Mouse (Mus musculus): ENCODE measurements around the gene Crnkl1.

Gene Crnkl1

DNA sequence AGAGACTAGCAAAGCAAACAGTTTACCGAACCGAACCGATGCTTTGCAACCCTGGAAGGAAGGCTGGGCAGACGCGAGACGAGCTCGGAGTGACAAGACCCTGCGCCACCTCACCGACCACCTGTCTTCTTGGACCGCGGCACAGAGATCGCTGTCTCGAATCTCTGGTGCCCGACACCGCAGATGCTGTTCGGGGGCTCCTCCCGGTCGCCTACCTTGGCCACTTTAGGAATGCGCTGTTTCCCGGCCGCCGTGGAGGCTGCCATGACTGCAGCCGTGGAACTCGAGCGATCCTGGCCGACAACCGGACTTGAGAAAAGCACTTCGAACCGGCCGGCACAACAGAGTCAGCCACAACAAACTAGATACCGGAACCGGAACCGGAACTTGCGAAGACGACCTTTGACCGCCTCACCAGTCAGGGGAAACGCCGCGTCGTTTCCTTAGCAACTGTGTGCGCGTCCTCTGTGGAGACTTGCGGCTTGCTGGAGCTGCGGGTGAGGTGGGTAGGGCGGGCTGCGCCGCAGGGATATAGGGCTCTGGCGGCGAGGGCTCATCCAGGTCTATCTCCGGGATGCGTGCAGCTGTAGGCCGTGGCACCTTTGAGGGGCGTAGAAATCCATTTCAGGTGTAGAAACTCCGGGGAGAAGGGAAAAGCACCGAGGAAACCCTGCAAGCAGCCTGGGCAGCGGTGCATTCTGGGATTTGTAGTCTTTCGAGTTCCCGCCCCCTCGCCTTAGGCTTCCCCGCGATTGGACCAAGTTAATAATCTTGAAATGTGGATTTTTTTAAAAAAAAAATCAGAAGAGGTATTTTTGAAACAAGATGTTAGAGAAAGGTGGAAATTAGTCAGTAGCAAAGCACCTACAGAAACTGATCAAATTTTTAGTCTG, at the start of gene Crnkl1, which contains the start of gene Cfap61:
Gene Crnkl1 (minus strand): TSS at position 676 of the 893 bp plus-strand sequence.
Gene Cfap61 (plus strand): TSS at position 446 of the 893 bp plus-strand sequence.
- DNase-seq: peak; percentile 93 to 97

DNA sequence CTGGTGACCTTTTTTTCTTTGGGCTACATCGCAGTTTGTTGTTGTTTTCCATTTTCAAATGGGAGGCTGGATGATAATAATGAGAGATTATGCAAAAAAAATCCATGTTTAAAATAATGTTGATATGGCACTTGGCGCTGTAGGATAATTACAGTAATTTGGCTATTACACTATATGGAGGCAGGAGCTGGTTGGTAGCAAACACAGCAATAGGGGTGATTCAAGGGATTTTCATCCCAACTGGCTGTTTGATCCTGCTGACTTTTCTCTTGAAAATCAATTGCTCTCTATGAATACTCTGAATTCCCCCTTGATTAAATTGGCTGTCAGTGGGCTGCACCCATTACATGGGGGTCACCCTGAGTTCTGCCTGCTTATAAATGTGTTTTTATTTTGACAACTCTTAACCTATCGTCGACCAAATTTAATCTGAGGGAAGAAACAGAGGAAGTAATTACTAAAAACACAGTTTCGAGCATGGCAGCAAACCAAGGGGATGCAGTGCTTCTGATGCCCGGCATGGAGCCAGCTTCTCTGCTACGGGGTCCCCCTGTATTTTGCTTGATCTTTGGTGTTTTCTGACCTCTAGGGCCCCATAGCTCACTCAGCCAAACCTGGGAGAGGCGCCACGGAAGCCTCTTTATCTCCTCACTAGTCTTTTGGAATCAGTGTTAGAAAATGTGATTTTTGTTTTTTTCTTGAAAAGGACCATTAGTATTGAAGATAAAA, 47.7 kb upstream of the Crnkl1 start:
- DNase-seq: no peak

DNA sequence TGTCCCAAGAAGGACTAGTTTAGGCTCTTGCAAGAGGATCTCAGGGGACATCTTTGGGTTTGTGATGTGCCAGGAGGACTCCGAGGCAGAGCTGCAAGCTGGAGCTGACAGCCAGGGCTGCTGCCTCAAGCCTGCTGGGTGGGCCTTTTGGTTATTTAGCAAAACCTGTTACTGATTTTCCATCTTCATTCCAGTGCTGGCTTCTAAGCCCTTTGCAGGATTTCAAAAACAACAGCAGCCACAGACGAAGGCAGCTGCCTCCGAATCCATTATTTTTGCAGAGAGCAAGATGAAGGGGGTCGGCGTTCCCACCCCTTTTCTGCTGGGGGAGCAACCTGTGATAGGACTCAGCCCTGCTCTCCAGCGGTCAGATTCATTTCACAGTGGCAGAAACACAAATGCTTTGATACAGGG, 46.9 kb upstream of the Crnkl1 start:
- DNase-seq: no peak

DNA sequence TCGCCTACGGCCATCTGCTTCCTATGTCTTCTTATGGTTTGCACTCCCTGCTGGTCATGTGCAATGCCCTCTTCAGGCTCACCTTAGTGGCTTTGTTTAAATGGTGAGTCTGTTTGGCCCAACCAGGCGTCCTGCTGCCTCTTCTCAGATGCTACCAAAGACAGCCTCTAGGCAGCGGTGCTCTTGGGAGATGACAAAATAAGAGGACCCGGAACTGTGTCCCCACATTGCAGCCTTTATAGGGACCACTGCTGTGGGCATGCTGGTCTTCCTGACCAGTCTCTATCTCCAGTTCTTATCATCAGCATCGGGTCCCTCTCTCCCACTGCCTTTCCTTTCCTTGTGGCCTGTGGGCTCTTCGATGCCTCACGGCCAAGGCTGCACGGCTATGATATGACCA, 46.1 kb upstream of the Crnkl1 start:
- DNase-seq: no peak

DNA sequence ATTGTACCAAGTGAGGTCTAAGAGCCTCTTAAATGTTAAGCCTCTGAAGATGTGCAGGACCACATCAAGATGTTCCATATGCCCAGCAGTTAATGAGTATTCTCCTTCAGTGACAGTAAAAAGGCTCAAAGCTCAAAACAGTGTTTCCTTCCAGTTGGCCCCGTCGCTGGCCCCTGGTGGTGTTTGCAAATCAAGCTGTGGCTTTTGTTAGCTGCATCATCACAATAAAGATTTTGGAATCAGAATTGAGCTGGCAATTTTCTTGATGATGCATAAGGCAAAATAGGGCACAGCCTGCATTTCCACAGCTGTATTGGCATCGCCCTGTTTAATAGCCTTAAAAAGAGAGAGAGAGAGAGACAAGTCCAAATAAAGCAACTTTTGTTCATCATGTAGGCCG, 44.8 kb upstream of the Crnkl1 start:
- DNase-seq: no peak

DNA sequence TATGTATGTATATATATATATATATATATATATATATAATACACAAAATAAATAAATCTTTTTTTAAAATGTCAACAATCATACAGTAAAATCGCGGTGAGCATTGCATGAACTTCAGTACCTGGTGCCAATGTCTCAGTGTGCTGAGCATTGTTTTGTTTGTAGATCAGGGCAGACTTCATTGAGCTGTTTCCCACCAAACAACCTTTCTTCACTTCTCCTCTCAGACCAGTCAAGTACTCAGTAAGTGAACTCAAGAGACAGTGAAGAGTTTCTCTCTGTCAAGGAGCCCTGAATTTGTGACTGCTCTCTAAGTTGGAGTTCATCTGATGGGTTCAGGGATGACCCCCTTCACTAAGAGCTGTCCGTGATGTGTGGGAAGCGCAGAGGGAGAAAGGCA, 37.8 kb upstream of the Crnkl1 start:
- no peak for DNase-seq

DNA sequence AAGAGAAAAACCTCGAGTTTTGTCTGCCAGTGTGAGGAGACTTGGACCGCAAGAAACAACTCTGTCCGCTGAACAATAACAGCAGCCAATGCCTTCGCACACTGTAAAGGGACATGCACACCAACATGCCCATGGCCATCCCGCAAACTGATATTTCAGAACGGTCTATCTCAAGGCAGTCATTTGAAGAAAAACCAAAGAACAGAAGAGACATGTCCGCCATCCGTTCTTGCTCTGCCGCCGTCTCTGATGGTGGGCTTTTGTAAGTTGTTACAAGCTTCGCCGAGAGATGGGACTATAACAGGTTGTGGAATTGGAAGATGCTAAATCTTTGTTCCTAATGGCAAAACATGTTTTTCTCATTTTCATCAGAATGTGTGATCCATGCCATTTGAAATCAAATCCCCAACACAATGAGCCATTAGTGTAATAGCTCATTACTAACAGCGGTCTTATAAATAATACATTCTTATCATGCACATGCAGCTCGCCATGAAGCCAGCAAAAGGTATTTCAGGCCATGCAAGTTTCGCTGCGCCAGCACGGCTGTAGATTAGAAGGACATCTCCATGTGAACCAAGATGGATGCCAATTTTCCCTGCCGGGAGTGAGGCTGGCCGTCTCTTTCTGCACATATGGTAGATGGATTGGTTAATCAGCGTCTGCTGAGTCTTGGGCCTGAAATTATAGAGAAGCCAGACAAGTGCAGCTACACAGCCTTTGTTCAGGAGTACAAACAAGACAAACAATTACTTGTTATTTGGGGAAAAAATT, 36.6 kb upstream of the Crnkl1 start:
- peak; percentile 73 to 81 for DNase-seq

DNA sequence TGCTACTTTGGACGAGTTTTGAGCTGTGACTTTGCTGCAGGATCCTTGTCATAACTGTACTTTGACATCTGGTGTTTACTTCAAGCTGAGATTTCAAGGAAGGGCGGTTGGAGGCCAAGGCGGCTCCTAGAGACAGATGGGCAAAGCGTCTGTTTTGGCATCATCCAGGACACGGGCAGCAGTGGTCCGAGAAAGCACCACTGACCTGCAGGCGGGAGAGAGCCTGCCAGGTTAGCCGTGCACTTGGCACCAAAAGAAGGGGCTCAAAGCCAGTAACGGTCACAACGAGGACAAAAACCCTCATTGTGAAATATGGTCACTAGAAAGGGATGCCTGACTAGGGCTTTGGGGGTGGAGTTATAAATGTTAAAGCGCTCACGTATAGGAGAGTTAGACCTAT, 35.9 kb upstream of the Crnkl1 start:
- peak; percentile 82 to 86 for DNase-seq

DNA sequence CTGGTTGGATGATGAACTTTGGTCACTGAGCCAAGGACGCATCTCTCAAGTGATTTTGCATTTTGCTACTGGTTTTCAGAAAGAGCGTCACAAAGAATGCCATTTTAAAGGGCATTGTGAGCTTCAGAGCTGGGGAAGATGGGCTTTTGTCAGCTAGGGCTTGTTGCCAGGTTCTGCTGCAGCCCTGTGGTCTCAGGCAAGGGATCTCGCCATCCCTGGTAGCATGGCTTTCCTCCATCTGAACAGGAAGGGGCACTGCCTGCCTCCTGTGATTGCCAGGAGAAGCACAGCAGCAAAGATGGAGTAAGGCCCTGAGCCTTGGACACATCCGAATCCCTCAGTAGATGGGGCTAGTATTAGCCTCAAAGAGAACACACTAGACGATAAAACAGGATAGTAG, 27.0 kb upstream of the Crnkl1 start:
- DNase-seq: no peak

DNA sequence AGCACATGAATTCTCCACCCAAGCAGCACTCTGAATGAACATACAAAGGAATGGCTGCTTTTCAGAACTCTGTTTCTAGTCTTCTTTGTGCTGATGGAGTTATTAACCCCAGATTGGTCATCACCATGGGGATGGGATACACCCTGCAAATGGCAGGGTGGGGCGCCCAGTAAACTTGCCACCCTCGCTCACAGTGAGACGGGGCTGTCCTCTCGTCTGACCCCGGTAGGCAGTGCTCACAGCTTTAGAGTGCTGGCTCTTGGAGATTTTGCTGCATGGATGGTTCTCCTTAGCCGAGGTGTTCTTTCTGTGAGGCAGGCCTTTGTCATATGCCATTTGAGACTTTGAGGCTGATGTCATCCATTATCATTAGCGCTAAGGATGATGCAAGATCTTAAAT, 23.7 kb upstream of the Crnkl1 start:
- DNase-seq: no peak

DNA sequence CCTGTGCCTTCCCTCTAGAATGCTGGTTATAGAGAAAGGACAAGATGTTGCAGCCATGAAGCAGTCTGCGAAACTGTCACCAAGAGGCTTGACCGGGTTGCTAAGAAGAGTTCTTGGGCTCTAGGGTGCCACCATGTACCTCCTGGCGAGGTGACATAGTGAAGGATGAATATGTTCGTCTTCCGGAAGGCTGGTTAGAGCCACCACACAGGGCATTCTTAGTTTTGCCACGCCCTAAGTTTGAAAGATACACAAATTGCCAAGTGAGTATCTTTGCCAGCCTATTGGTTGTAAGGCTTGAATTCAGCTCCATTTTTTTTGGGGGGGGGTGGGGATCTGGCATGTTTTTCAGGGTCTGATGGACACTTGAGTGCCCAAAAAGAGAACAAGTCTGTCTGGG, 23.3 kb upstream of the Crnkl1 start:
- DNase-seq: no peak

DNA sequence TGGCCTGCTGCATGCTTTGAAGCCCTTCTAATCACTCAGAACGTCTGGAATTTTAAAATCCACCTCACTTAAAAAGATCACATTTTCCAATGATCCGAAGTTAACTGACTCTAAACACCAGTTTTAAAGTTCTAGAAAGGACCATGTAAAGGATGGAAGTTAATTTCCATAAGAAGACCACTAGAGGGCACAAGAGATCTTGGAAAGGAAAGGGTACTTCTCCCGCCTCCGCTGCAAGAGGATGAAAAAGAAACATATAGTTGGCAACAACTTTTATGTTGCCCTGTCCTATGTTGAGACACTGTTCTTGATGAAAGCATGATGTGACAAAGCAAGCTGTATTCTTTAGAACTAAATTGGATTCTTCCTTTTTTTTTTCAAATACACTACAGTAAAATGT, 22.6 kb upstream of the Crnkl1 start:
- DNase-seq: peak in 1 of 2 experiments; percentile 15

DNA sequence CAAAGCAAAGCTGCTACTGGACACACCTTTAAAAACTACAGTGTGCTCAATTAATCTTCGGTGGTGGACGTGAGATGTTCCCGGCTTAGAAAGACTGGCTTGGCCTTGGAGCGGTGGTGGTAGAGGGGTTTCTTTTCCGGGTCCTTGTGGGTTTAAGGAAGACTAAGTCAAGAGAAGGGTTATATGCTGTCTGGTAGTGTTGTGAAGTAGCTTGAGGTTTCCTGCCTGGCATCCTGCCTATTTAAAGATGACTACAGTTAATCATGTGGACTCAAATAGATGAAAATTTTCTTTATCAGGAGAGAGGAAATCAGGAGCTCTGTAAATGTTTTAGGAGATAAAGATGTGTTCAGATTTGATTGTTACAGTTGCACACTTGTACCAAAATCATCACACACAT, 21.5 kb upstream of the Crnkl1 start:
- no peak for DNase-seq

DNA sequence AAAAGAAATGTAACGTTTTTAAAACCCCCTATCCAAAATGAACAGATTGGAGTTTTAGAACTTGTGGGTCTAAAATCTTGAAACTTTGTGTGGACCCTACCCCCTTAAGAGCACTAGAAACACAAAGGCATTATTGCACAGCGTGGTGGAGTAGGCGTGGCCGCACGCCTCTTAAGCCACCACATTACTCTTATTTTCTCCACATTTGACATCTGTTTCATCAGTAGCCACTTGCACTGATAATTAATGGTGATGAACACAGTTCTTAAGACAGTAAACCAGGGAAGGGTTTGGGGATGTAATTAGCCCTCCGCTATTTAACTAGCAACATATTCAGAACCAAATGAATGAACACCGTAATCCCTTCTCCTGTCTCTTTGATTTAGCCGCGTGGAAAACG, 21.0 kb upstream of the Crnkl1 start:
- no peak for DNase-seq

DNA sequence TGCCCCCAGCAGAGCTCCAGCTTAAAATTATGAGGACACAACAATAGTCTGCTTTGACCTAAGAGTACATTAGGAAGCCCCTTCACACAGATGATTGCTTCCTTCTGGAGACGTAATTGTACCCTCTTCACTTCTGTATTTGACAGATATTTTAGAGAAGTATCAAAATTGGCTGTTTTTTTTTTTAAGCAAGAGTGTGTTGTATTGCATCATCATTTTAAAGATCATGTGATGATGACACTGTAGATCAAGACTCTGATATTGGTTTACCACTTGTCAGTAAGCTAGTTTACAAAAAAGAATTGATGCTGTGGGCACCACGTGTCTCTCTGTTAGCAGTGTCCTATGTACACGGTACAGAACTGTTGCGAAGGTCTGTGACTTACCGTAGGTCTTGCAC, 17.9 kb upstream of the Crnkl1 start:
- DNase-seq: no peak

DNA sequence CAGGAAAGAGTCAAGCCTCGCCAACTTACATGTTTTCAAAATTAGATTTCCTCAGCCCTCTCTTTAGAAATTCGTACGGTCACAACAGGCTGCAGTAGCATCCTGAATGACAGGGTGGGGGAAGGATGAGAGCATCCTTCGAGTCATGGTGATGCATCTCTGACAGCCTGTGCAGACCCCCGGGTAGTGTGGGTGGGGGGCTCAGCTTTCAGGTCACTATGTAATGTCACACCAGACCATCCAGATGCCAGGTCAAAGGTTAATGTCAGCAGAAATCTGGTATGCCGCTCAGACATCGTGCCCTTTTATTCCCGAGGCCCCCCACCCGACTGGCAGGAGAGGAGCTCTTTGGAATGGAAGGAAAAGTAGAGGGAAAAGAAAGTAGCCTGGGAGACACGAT, 15.4 kb upstream of the Crnkl1 start:
- DNase-seq: no peak

DNA sequence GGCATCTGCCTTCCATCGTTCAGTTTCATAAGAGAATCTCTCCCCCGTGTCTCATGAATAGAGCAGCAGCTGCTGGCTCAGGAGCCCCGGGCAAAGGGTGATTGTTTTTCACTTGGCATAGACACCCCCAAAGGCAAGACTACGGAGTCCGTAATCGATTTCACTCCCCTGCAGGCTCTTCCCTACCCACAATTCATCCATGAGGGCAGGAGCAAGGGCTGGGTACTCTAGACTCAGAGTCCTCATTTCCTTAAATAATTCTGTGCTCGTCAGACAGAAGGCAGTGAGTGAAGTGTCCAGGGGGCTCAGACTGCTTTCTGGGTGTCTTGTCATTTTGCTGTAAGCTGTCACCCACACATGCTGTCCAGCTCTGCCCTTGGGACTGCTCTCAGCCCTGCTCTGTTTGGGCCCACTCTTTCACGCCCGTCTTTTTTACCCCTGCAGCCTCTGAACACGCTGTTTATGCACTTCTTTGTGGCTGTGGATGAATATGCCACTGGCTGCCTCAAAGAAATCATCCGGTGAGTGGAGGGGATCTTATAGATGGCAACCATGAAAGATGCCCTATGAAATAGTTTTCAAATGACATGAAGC, 14.8 kb upstream of the Crnkl1 start:
- no peak for DNase-seq

DNA sequence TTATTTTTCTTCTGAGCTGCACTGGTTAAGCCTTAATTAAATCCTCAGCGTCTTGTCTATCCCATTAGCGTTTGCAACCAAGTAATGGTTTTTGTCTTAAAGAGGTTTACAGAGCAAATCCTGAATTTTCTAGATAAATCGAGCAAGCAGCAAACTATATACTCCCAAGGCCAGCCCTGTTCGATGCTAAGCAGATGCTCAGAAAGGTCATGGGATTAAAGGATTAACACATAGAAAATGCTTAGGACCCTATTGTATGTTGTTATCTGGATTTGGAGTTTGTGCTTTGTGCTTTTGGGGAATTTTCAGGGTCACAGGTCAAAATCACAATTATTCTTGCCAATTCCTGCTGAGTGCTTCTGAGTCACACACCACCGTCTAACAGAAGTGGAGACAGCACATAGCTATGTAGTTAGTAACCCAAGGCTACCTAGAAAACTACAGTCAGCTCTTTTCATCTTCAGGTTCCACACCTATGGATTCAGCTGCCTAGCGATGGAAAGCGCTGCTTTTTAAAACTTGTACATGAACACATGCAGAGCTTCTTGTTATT, 13.7 kb upstream of the Crnkl1 start:
- no peak for DNase-seq

DNA sequence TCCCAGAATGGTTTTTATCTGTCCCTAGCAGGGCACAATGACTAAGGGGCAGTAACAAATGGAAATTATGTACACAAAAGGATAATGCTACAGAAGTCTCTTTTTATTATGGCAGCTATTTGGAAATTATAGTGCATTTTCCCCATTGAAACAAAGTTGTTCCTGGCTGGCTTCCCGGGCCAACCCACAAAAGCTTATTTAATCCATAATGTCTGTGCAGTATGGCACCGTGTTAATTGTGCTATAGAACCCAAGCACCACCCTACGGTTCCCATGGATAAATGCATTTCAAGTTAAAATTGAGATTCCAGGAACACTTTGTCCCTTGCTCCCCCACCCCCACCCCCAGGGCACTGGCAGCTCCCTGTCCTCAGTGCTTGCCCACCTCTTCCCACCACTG, 9.5 kb upstream of the Crnkl1 start:
- no peak for DNase-seq

DNA sequence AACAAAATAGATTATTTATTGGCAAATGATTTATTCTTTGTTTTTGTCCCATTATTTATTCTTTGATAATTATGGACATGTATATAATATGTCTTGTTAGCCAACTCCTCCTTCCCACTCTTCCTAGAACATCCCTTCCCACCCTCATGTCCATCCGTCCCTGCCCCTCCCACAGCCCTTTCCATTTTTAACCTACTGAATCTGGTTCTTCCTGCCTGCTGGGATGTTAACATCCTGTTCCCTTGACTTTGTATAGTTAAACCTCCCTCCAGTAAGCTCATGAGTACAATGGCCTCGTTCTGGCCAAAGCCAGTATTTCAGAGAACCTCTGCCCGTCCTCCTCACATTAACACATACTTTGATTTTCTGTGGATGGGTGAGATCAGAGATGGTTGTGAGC, 6.6 kb upstream of the Crnkl1 start:
- no peak for DNase-seq

DNA sequence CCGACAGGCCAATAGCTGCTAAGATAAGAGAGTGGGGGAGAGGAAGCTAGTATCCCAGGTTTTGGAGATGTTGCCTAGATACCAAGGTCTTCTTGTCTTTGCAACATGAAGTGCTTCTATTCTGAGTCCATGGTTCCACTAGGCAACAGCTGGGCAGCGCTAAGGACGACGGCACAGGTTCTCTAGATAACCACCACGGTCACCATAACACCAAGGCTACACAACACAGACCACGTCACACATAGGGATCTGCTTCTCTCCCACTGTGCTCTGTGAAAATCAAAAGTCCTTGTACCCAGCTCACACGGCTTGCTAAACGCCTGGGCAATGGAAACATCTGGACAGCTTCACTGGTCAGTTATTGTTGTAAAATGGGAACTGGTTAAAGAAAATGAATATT, 2.2 kb upstream of the Crnkl1 start:
- no peak for DNase-seq

DNA sequence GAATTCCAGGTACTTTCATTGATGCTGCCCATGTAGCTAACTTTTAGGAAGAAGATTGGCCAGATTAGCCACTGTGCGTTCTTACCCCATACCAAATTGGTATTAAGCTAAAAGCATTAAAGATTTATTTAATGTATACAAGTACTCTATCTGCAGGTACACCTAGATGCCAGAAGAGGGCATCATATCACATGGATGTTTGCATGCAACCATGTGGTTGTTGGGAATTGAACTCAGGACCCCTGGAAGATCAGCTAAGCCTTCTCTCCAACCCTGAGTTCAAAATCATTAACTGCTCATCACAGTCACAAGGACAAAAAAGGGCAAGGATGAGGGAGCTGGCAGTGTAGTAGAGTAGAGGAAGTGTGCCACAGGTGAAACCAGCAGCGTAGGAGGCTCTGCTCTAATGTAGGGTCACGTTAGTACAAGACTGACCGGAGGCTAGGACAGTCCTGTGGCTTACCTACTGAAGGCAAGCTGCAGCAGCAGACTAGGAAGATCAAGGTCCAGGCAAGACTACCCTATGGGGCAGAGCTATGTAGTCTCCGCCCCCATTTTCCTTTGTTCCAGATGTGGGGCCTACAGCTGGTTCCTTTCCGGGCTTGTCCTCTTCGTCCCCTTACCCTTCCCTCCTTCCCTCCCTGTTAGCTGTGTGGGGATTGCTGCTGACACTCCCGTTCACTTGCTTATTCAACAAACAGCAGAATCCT, 13.7 kb downstream of the Crnkl1 start:
- DNase-seq: no peak

Data from cerebellum, adult 18-20 months (tissue).